ENCODE assay signal across 8 mouse cellular contexts in genomic region chr16:20537071-20537471, GRCm38 (mm10). TPM values are rescaled to one million over a fixed set of nuclear protein-coding genes. Genes with fewer than 3 reads are reported as not detected.
DNase-seq lines count a peak whose midpoint lies in the region; ATAC-seq and TF ChIP-seq lines count a peak whose summit lies in the region.

No protein-coding gene starts in this region.

- peak; percentile 39 for DNase-seq in embryo, embryonic 10 days (ENCODE audit: low spot score)
- no peak for DNase-seq in embryo, embryonic 9.5 days (ENCODE audit: extremely low spot score)
- peak; percentile 27 for DNase-seq in CH12.LX (ENCODE audit: extremely low read depth)
- peak; percentile 53 for DNase-seq in cerebellum, adult 8-10 months
- no peak for DNase-seq in limb, embryonic 11.5 days (ENCODE audit: low spot score)
- no peak for DNase-seq in spleen, adult 12 weeks (ENCODE audit: low spot score)

- no peak for TF ChIP-seq RAD21 in CH12.LX (IDR thresholded peaks at IDR 0.05; ENCODE audit: low read depth, low read length)

- H3K79me2 ChIP-seq in CH12.LX (replicated peaks; ENCODE audit: control insufficient read depth, extremely low read depth, insufficient read depth, poor library complexity, severe bottlenecking): peaks cover 36% of the 10 kb centered on the region

- H3K4me2 ChIP-seq in CH12.LX (ENCODE audit: insufficient read depth, low read depth, poor library complexity, severe bottlenecking): peak overlapping the region; percentile 68
- H3K4me2 ChIP-seq in heart, embryonic 16.5 days (ENCODE audit: low read depth, low read length): peak overlapping the region; percentile 82
- H3K4me2 ChIP-seq in limb, embryonic 11.5 days (ENCODE audit: low read depth, severe bottlenecking): peak overlapping the region; percentile 76; the same call in 1 of the 2 replicates
- H3K4me2 ChIP-seq in neural tube, embryonic 14.5 days (ENCODE audit: low read depth, low read length): peak overlapping the region; percentile 69

- 33% methylated on average over 5 of the region's 5 CpGs for WGBS in heart, embryonic 16.5 days
- 35% methylated on average over 5 of the region's 5 CpGs for WGBS in limb, embryonic 11.5 days
- WGBS in neural tube, embryonic 14.5 days: 24% methylated on average over 5 of the region's 5 CpGs

- H3K9me3 ChIP-seq in CH12.LX (replicated peaks; ENCODE audit: low read length): no peaks in the 10 kb centered on the region
- H3K9me3 ChIP-seq in heart, embryonic 16.5 days (replicated peaks; ENCODE audit: control insufficient read depth, low read length): no peaks in the 10 kb centered on the region
- no peaks in the 10 kb centered on the region for H3K9me3 ChIP-seq in limb, embryonic 11.5 days (ENCODE audit: control insufficient read depth, low read length)
- no peaks in the 10 kb centered on the region for H3K9me3 ChIP-seq in neural tube, embryonic 14.5 days (ENCODE audit: control insufficient read depth, low read length)

- H3K27ac ChIP-seq in CH12.LX (ENCODE audit: insufficient read depth, low read depth): peak overlapping the region; percentile 49; the same call in 1 of the 2 replicates
- H3K27ac ChIP-seq in heart, embryonic 16.5 days (ENCODE audit: low read length): peak overlapping the region; percentile 65
- no peak overlapping the region for H3K27ac ChIP-seq in limb, embryonic 11.5 days (replicated peaks; ENCODE audit: low read depth, low read length)
- no peak overlapping the region for H3K27ac ChIP-seq in neural tube, embryonic 14.5 days (ENCODE audit: low read depth, low read length)

- H3K4me3 ChIP-seq in CH12.LX (replicated peaks in 1 of 3; ENCODE audit: low read depth in 2 of 3, low read length in 2 of 3, poor library complexity in 1 of 3): peak overlapping the region; percentile 60 to 89 (median 64)
- H3K4me3 ChIP-seq in heart, embryonic 16.5 days (ENCODE audit: low read length): peak overlapping the region; percentile 89
- H3K4me3 ChIP-seq in limb, embryonic 11.5 days (ENCODE audit: low read depth, low read length): no peak overlapping the region
- peak overlapping the region; percentile 75; the same call in 1 of the 2 replicates for H3K4me3 ChIP-seq in neural tube, embryonic 14.5 days (ENCODE audit: low read depth, low read length)

- peaks cover 6 to 34% of the 10 kb centered on the region in 2 experiments for H3K4me1 ChIP-seq in CH12.LX (ENCODE audit: control insufficient read depth in 1 of 2, insufficient read depth in 2 of 2)
- H3K4me1 ChIP-seq in heart, embryonic 16.5 days (ENCODE audit: control insufficient read depth, insufficient read depth, low read length): peaks cover 22% of the 10 kb centered on the region
- H3K4me1 ChIP-seq in limb, embryonic 11.5 days (ENCODE audit: control insufficient read depth, insufficient read depth, low read length): peaks cover 5% of the 10 kb centered on the region; the same call in 1 of the 2 replicates
- peaks cover 26% of the 10 kb centered on the region for H3K4me1 ChIP-seq in neural tube, embryonic 14.5 days (ENCODE audit: control insufficient read depth, insufficient read depth, low read length)

- H3K9ac ChIP-seq in CH12.LX (ENCODE audit: insufficient read depth, low read depth): peak overlapping the region; percentile 93
- H3K9ac ChIP-seq in heart, embryonic 16.5 days (ENCODE audit: low read length): peak overlapping the region; percentile 98
- no peak overlapping the region; the same call in 1 of the 2 replicates for H3K9ac ChIP-seq in limb, embryonic 11.5 days (ENCODE audit: low read length)
- 0 out of 2 replicates have a peak overlapping the region, but pooled peaks have one; percentile 0 for H3K9ac ChIP-seq in neural tube, embryonic 14.5 days (replicated peaks; ENCODE audit: low read depth, low read length)

- peaks cover 41 to 58% of the 10 kb centered on the region in 2 experiments for H3K36me3 ChIP-seq in CH12.LX (replicated peaks in 1 of 2; ENCODE audit: control insufficient read depth in 1 of 2, insufficient read depth in 1 of 2, low read length in 1 of 2)
- peaks cover 52% of the 10 kb centered on the region for H3K36me3 ChIP-seq in heart, embryonic 16.5 days (ENCODE audit: control insufficient read depth, insufficient read depth)
- peaks cover 23% of the 10 kb centered on the region; the same call in 1 of the 2 replicates for H3K36me3 ChIP-seq in limb, embryonic 11.5 days (ENCODE audit: control insufficient read depth, insufficient read depth, low read length)
- peaks cover 49% of the 10 kb centered on the region for H3K36me3 ChIP-seq in neural tube, embryonic 14.5 days (ENCODE audit: control insufficient read depth, insufficient read depth, low read length)

- in situ Hi-C loops in CH12.LX (cut with MboI; ENCODE audit: low pct_ligation_motif_present, low pct_unique_long_range_greater_than_20kb, low sequenced_read_pairs): no loop called here

- dilution Hi-C loops in CH12.LX (cut with MboI; ENCODE audit: extremely low pct_ligation_motif_present, extremely low pct_unique_long_range_greater_than_20kb, low sequenced_read_pairs): no loop called here

- ATAC-seq in heart, embryonic 16.5 days (replicated peaks; ENCODE audit: extremely low read depth, insufficient read depth, low FRiP score): no peak
- no peak for ATAC-seq in limb, embryonic 11.5 days (ENCODE audit: insufficient number of reproducible peaks, low FRiP score, low TSS enrichment, low read depth)
- ATAC-seq in neural tube, embryonic 14.5 days (ENCODE audit: low read depth): no peak

- no peak for TF ChIP-seq CTCF in CH12.LX (conservative IDR thresholded peaks at IDR 0.05 in 1 of 2, IDR thresholded peaks at IDR 0.05 in 1 of 2; ENCODE audit: low read depth in 2 of 2, low read length in 2 of 2)

- no peak for TF ChIP-seq POLR2A in CH12.LX (IDR thresholded peaks at IDR 0.05; ENCODE audit: low read depth, low read length)

- TF ChIP-seq EP300 in CH12.LX (IDR thresholded peaks at IDR 0.05; ENCODE audit: low read length): no peak

- H3K27me3 ChIP-seq in CH12.LX (replicated peaks): no peaks in the 10 kb centered on the region
- no peaks in the 10 kb centered on the region for H3K27me3 ChIP-seq in heart, embryonic 16.5 days (ENCODE audit: control insufficient read depth, insufficient read depth, low read length)
- H3K27me3 ChIP-seq in limb, embryonic 11.5 days (ENCODE audit: control insufficient read depth, insufficient read depth, low read length): no peaks in the 10 kb centered on the region
- no peaks in the 10 kb centered on the region for H3K27me3 ChIP-seq in neural tube, embryonic 14.5 days (ENCODE audit: control insufficient read depth, insufficient read depth, low read length)

TF ChIP-seq in CH12.LX, 34 proteins besides CTCF, POLR2A, EP300 and RAD21 (continues in another document):
- TF ChIP-seq ELF1 (IDR thresholded peaks at IDR 0.05; ENCODE audit: low read depth, low read length): no peak
- no peak for TF ChIP-seq GABPA (IDR thresholded peaks at IDR 0.05; ENCODE audit: insufficient replicate concordance, low read depth, low read length)
- 0 out of 2 replicates have a peak, but pooled peaks have one; percentile 32 for TF ChIP-seq UBTF (IDR thresholded peaks at IDR 0.05; ENCODE audit: low read depth, low read length)
- no peak for TF ChIP-seq TBP (conservative IDR thresholded peaks at IDR 0.05; ENCODE audit: low read depth, low read length)
- no peak for TF ChIP-seq PAX5 (IDR thresholded peaks at IDR 0.05; ENCODE audit: low read length)
- no peak for TF ChIP-seq MEF2A (IDR thresholded peaks at IDR 0.05; ENCODE audit: borderline replicate concordance, low read depth, low read length)
- no peak for TF ChIP-seq JUN (IDR thresholded peaks at IDR 0.05; ENCODE audit: insufficient read depth, low read depth, low read length)
- TF ChIP-seq KAT2A (IDR thresholded peaks at IDR 0.05; ENCODE audit: insufficient replicate concordance, low read length): no peak

RNA-seq across cellular contexts. Expression of gene Ap2m1, which starts 1.8 kb away (rescaled TPM):
- total RNA-seq in CH12.LX (2012; rRNA removed) (315 and 343 TPM in 2 replicates), CH12.LX (2014; rRNA removed) (375 and 415 TPM in 2 replicates)
- polyA plus RNA-seq in CH12.LX (2012; ENCODE audit: insufficient read length, low read depth): 304 and 319 TPM in 2 replicates
- polyA plus RNA-seq in heart, embryonic 16.5 days (2015; fragmentation: Nextera tagmentation; extraction: Ambion mirVana): 444 and 463 TPM in 2 replicates
- polyA plus RNA-seq in limb, embryonic 11.5 days (2014; fragmentation: Nextera tagmentation; extraction: Ambion mirVana): 597 and 631 TPM in 2 replicates
- 1,186 and 1,271 TPM in 2 replicates for polyA plus RNA-seq in neural tube, embryonic 14.5 days (2014; fragmentation: Nextera tagmentation; extraction: Ambion mirVana)

RNA-seq across cellular contexts. Expression of gene Abcf3, which starts 11.3 kb away (rescaled TPM):
- total RNA-seq in CH12.LX (2012; rRNA removed) (48.6 and 61.4 TPM in 2 replicates), CH12.LX (2014; rRNA removed) (46.9 and 55.7 TPM in 2 replicates)
- polyA plus RNA-seq in CH12.LX (2012; ENCODE audit: insufficient read length, low read depth): 98.0 and 98.9 TPM in 2 replicates
- 49.4 and 54.0 TPM in 2 replicates for polyA plus RNA-seq in heart, embryonic 16.5 days (2015; fragmentation: Nextera tagmentation; extraction: Ambion mirVana)
- 51.4 and 52.6 TPM in 2 replicates for polyA plus RNA-seq in limb, embryonic 11.5 days (2014; fragmentation: Nextera tagmentation; extraction: Ambion mirVana)
- 72.6 and 82.2 TPM in 2 replicates for polyA plus RNA-seq in neural tube, embryonic 14.5 days (2014; fragmentation: Nextera tagmentation; extraction: Ambion mirVana)

RNA-seq across cellular contexts. Expression of gene Dvl3, which starts 20.3 kb away (rescaled TPM):
- 7.6 and 7.7 TPM in 2 replicates for total RNA-seq in CH12.LX (2012; rRNA removed)
- 1.8 and 1.9 TPM in 2 replicates for total RNA-seq in CH12.LX (2014; rRNA removed)
- polyA plus RNA-seq in CH12.LX (2012; ENCODE audit: insufficient read length, low read depth): 14.8 and 16.9 TPM in 2 replicates
- polyA plus RNA-seq in heart, embryonic 16.5 days (2015; fragmentation: Nextera tagmentation; extraction: Ambion mirVana): 18.3 and 18.9 TPM in 2 replicates
- polyA plus RNA-seq in limb, embryonic 11.5 days (2014; fragmentation: Nextera tagmentation; extraction: Ambion mirVana): 40.4 and 46.2 TPM in 2 replicates
- polyA plus RNA-seq in neural tube, embryonic 14.5 days (2014; fragmentation: Nextera tagmentation; extraction: Ambion mirVana): 39.7 and 40.6 TPM in 2 replicates

RNA-seq across cellular contexts. Expression of gene Eif2b5, which starts 38.5 kb away (rescaled TPM):
- total RNA-seq in CH12.LX (2012; rRNA removed) (179 and 208 TPM in 2 replicates), CH12.LX (2014; rRNA removed) (183 and 203 TPM in 2 replicates)
- polyA plus RNA-seq in CH12.LX (2012; ENCODE audit: insufficient read length, low read depth): 139 and 151 TPM in 2 replicates
- 80.6 and 80.9 TPM in 2 replicates for polyA plus RNA-seq in heart, embryonic 16.5 days (2015; fragmentation: Nextera tagmentation; extraction: Ambion mirVana)
- 143 and 151 TPM in 2 replicates for polyA plus RNA-seq in limb, embryonic 11.5 days (2014; fragmentation: Nextera tagmentation; extraction: Ambion mirVana)
- polyA plus RNA-seq in neural tube, embryonic 14.5 days (2014; fragmentation: Nextera tagmentation; extraction: Ambion mirVana): 84.9 and 108 TPM in 2 replicates

RNA-seq across cellular contexts. Expression of gene Vwa5b2, which starts 52.2 kb away (rescaled TPM):
- not detected in 2 replicates for total RNA-seq in CH12.LX (2012; rRNA removed)
- total RNA-seq in CH12.LX (2014; rRNA removed): not detected in 2 replicates
- 0.27 and 0.29 TPM in 2 replicates for polyA plus RNA-seq in CH12.LX (2012; ENCODE audit: insufficient read length, low read depth)
- polyA plus RNA-seq in heart, embryonic 16.5 days (2015; fragmentation: Nextera tagmentation; extraction: Ambion mirVana): 0.28 and 0.29 TPM in 2 replicates
- polyA plus RNA-seq in limb, embryonic 11.5 days (2014; fragmentation: Nextera tagmentation; extraction: Ambion mirVana): 0.23 and 0.55 TPM in 2 replicates
- 27.1 and 40.4 TPM in 2 replicates for polyA plus RNA-seq in neural tube, embryonic 14.5 days (2014; fragmentation: Nextera tagmentation; extraction: Ambion mirVana)

Comparison
In these comparisons a context has a peak if more than half of its experiments do, and no peak if none do; other contexts are left out.
1. DNase-seq: peak in embryo, embryonic 10 days (single experiment), CH12.LX (single experiment) and cerebellum, adult 8-10 months (single experiment); none in embryo, embryonic 9.5 days (single experiment), limb, embryonic 11.5 days (single experiment) and spleen, adult 12 weeks (single experiment).
2. H3K27ac ChIP-seq: peak in CH12.LX (single experiment) and heart, embryonic 16.5 days (single experiment); none in limb, embryonic 11.5 days (single experiment) and neural tube, embryonic 14.5 days (single experiment).
3. Peak in every context shown above with its lines, with median percentiles within 50 percentile points of each other: H3K4me2 ChIP-seq.